ENCODE assay signal across 8 mouse cellular contexts in the genomic region with DNA sequence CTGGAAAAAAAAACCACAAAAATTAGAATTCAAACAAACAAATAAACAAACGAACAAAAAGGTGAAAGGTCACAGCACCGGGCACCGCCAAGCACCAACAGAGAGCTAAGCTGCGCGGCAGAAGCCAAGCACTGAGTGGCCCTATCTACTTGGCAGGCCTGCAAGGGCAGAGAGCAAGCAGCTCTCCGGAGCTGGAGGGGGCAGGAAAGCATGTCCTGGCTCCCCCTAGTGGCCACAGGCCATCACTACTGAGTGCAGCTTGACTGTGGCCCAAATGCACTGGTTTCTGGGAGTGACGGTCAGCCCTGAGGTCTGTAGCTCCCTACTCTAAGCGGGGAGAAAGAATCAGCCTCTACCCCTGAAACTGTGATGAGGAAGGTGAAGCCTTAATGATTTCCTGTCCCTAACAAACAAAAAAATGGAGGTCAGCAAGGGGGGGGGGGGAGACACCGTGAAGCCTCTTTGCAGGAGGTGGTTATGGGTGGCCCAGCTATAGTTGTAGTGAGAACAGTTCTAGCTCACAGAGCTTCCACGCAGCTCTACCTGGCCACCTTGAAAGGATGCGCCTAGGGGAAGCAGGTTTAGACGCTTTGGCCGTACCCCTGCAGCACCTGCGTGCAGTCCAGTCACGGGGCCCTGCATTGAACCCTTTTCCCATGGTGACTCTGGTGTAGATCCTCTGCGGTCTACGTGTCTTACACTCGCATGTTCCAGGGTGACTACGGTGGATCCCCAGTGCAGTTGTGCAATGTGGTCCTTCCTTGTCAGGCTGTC.
DNase-seq lines count a peak whose midpoint lies in the region; ATAC-seq lines count a peak whose summit lies in the region.

No protein-coding gene starts in this region.

- H3K36me3 ChIP-seq in hindbrain, embryonic 12.5 days, result no peaks in the 10 kb centered on the region

- no peaks in the 10 kb centered on the region for H3K9me3 ChIP-seq in hindbrain, embryonic 12.5 days (replicated peaks)

- no peak overlapping the region for H3K27ac ChIP-seq in hindbrain, embryonic 12.5 days

- no peaks in the 10 kb centered on the region for H3K27me3 ChIP-seq in hindbrain, embryonic 12.5 days

- no peak overlapping the region for H3K4me2 ChIP-seq in hindbrain, embryonic 12.5 days (replicated peaks)

- H3K9ac ChIP-seq in hindbrain, embryonic 12.5 days, result no peak overlapping the region

- WGBS in hindbrain, embryonic 12.5 days, result 55% methylated on average over 19 of the region's 19 CpGs

- DNase-seq in NIH3T3 (ENCODE audit: low read depth), result peak; percentile 90
- peak; percentile 98 for DNase-seq in cerebellum, postnatal 14 days
- DNase-seq in frontal cortex, postnatal 14 days (ENCODE audit: low spot score in 2 of 2), result peak; percentile 69 to 80
- peak; percentile 71 to 90 for DNase-seq in layer of hippocampus, postnatal 25 days (ENCODE audit: extremely low spot score in 1 of 2, low spot score in 1 of 2)
- peak; percentile 95 for DNase-seq in lung, postnatal 14 days
- peak; percentile 75 for DNase-seq in retina, adult 2 months (ENCODE audit: low read depth, low spot score)
- DNase-seq in thymus, postnatal 25 days, result peak; percentile 78

- ATAC-seq in hindbrain, embryonic 12.5 days (ENCODE audit: low FRiP score), result peak; percentile 88

- no peak overlapping the region for H3K4me3 ChIP-seq in hindbrain, embryonic 12.5 days

- H3K4me1 ChIP-seq in hindbrain, embryonic 12.5 days, result 0 out of 2 replicates have a peak, but pooled peaks cover 2% of the 10 kb centered on the region
